Mouse (Mus musculus) spleen, adult 2 months (tissue): ENCODE measurements around the gene Stambpl1. TPM values are rescaled to one million over a fixed set of nuclear protein-coding genes. Genes with fewer than 3 reads are reported as not detected.

ENCODE experiments used
- DNase-seq, 2 experiments: peaks; one replicate each; pipeline versions ENCODE4 v3.0.0 to v3.0.0-alpha.2; 2012 to 2021; ENCODE audit warnings: low spot score in 2 of 2, low read depth in 1 of 2
- H3K27ac ChIP-seq: fragments of 200-500 bp; 2 replicates; pipeline ENCODE4 v1.5.1; 2012; ENCODE audit warnings: low read length, inconsistent platforms; ENCODE audit not compliant: insufficient read depth
- H3K27me3 ChIP-seq: fragments of 200-500 bp; 2 replicates; pipeline ENCODE4 v1.6.1; 2012; ENCODE audit warnings: mild to moderate bottlenecking, moderate library complexity, low read length, inconsistent platforms; ENCODE audit not compliant: control insufficient read depth, insufficient read depth
- H3K36me3 ChIP-seq: fragments of 200-500 bp; 2 replicates; pipeline ENCODE4 v1.6.1; 2012; ENCODE audit warnings: mild to moderate bottlenecking, low read length, inconsistent platforms; ENCODE audit not compliant: control insufficient read depth, insufficient read depth
- H3K4me1 ChIP-seq: fragments of 200-500 bp; 2 replicates; pipeline ENCODE4 v1.6.1; 2011; ENCODE audit warnings: inconsistent platforms; ENCODE audit not compliant: control insufficient read depth, insufficient read depth, insufficient read length
- H3K4me3 ChIP-seq: fragments of 200-500 bp; 2 replicates; pipeline ENCODE4 v1.5.1; 2011; ENCODE audit warnings: mild to moderate bottlenecking, inconsistent platforms; ENCODE audit not compliant: insufficient read depth, insufficient read length; ENCODE audit errors: extremely low read depth
- CTCF ChIP-seq: fragments of 200-500 bp; IDR thresholded peaks from 2 replicates; pipeline ENCODE4 v1.5.1; 2011; ENCODE audit warnings: mild to moderate bottlenecking, inconsistent platforms; ENCODE audit not compliant: insufficient read depth, insufficient read length, insufficient replicate concordance; ENCODE audit errors: extremely low read depth
- POLR2A ChIP-seq: fragments of 200-500 bp; IDR thresholded peaks from 2 replicates; pipeline ENCODE4 v1.6.1; 2011; ENCODE audit warnings: low read depth, low read length, inconsistent platforms
- WGBS: fragments of 180-500 bp; shearing (Covaris S2); methylation state at CpG from one replicate; pipeline ENCODE4 v1.1.7; 2018; 5-methylcytosine and 5-hydroxymethylcytosine counted together
- polyA plus RNA-seq: library from polyadenylated mRNA; depleted of rRNA; stranded (reverse); fragments of >200 nt; gene quantifications from 2 replicates; pipeline ENCODE4 v1.2.3, GENCODE M21; 2012

The Stambpl1 gene
- polyA plus RNA-seq, 1 experiment = 9.5 TPM

DNA sequence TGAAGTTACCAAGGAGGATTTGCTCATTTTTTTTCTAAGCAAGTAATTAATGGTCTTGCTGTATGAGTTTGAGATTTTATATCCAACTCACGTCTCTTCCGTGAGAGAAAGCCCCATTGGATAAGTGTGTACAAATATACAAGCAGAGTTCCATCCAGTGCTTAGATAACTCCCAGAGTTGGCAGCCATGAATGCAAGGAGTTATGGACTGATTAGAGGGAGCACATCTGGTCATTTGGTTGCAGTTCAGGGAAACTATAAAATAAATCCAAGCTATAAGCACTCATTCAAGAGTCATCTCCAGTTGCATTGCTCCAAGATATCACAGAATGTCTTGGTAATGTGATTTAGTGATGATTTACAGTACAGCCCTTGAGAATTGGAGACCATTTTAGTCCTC is 64.9 kb downstream of the Stambpl1 start:
- WGBS = 96% methylated on average over 2 of the region's 2 CpGs
- no peak for TF ChIP-seq CTCF
- no peak for DNase-seq
- Histone ChIP-seq H3K4me1 (peaks cover 12% of the 10 kb centered on the region; the same call in 1 of the 2 replicates), H3K27ac (no peak overlapping the region), H3K36me3 (no peaks in the 10 kb centered on the region), H3K4me3 (no peak overlapping the region), H3K27me3 (no peaks in the 10 kb centered on the region)

DNA sequence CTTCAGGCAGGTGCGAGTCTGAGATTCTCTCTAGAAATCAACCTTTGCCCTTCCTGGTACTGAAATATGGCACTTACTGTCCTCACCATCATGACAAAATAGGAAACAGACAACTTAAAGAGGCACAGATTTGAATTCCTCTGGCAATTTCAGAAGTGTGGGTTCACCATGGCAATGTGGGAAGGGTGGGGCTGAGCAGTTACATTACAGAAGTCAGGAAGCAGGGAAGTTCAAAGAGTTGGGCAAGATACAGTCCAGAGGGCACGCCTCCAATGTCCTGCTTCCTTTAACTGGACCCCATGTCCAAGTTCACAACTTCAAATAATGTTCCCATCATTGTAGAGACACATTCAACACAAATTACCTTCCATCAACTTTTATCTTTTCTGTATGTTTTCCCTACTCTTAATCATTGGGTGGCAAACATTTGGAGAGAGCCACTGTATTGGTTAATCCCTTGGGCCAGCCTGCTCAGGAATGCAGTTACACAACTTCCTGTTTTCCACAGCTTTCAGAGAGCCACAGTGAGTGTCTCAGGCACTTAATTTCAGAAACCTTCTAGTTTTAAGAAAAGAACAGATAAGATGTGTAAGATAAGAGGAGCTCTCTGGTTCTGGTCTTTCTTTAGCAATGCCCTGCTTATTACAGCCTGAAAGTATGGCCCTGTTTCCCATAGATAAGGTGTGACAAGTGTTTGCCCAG is 70.4 kb downstream of the Stambpl1 start:
- no peaks in the 10 kb centered on the region for H3K27me3 ChIP-seq
- no peak for TF ChIP-seq POLR2A
- TF ChIP-seq CTCF = no peak
- DNase-seq = no peak
- H3K27ac ChIP-seq = no peak overlapping the region
- H3K4me1 ChIP-seq = no peaks in the 10 kb centered on the region
- WGBS = 85% methylated on average over 2 of the region's 2 CpGs
- H3K4me3 ChIP-seq = no peak overlapping the region
- no peaks in the 10 kb centered on the region for H3K36me3 ChIP-seq

DNA sequence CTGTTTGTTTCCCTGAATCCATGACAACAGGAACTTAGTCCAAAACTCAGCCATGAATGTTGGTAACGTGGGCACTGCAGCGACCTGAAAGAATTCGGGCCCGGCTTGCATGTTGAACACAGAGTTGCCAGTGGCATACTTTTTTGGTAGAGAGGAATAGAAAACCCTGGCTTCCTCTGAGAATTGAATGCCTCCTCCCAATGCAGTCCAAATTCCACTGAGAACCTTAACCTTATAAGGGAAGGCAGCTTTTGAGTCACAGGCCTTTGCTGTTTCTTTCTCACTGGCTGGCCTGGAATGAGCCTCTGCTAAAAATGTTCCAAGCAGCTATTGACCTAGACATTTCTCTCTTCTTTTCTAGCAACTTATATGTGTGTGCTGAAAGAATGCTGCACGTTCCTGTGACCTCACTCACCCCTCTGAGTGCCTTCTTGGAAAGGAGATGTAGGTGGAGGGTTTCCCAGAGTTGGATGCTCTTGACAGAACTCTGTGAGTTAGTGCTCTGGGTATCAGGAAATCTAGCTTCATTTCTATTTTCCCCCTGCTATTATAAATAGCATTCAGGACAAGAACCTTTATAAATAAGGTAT is 73.7 kb downstream of the Stambpl1 start:
- DNase-seq = no peak

DNA sequence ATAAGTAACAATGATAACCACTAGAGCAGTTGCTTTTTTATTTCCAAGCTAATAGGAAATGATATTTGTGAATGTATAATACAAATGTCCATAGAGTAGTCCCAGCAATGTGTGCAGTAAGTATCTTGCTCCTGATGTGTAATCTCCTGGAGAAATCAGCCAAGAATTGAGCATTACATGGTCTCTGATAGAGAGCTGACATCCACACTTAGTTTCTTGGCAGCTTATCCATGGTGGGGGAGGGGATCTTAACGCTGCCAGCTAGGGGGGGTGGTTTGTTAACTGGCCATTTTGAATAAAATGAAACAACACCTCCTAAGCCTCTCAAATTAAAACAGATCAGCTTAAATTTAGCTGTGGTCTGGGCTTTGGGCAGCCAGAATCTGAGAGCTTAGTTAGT is 77.0 kb downstream of the Stambpl1 start:
- DNase-seq = no peak
- no peak overlapping the region for H3K27ac ChIP-seq
- TF ChIP-seq POLR2A (no peak), CTCF (no peak)
- no peaks in the 10 kb centered on the region for H3K36me3 ChIP-seq
- no peak overlapping the region for H3K4me3 ChIP-seq
- 65% methylated on average over 1 of the region's 1 CpGs for WGBS
- no peaks in the 10 kb centered on the region for H3K27me3 ChIP-seq
- no peaks in the 10 kb centered on the region for H3K4me1 ChIP-seq

More for the DNA sequence above, 73.7 kb downstream of the Stambpl1 start:
- no peaks in the 10 kb centered on the region for H3K4me1 ChIP-seq
- H3K27ac ChIP-seq = no peak overlapping the region
- H3K27me3 ChIP-seq = no peaks in the 10 kb centered on the region
- no peaks in the 10 kb centered on the region for H3K36me3 ChIP-seq
- 75% methylated on average over 5 of the region's 5 CpGs for WGBS
- H3K4me3 ChIP-seq = no peak overlapping the region
- no peak for TF ChIP-seq CTCF

DNA sequence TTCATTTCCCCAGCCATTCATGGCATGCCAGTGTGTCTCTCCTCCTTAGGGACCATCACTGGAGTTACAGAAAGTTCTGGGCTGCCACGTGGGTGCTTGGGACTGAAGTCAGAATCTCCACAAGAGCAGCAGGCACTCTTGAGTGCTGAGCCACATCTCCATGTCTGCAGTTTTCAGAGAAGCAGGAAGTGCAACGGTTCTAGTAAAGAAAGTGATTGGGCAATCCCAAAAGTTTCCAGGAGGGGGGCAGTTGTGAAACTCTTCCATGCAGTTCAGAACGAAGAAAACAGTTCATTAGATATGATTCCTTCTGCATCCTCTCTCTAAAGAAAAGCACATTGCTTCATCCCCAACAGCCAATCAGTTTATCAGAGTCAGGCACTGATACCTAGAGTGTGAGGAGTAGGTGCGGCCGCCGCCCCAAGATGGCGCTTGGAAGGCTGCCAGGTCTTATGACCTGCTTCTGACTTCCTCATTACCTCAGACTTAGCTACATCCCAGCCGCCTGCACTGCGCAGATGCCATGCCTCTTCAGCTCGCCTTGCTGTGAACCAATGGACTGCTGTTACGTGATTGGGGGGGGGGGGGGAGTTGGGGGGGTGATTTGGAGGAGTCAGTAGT is 78.2 kb downstream of the Stambpl1 start:
- no peak overlapping the region for H3K4me3 ChIP-seq
- H3K27ac ChIP-seq = no peak overlapping the region
- TF ChIP-seq CTCF (no peak), POLR2A (no peak)
- H3K4me1 ChIP-seq = no peaks in the 10 kb centered on the region
- no peaks in the 10 kb centered on the region for H3K36me3 ChIP-seq
- H3K27me3 ChIP-seq = no peaks in the 10 kb centered on the region
- no peak for DNase-seq
- WGBS = 79% methylated on average over 11 of the region's 11 CpGs

DNA sequence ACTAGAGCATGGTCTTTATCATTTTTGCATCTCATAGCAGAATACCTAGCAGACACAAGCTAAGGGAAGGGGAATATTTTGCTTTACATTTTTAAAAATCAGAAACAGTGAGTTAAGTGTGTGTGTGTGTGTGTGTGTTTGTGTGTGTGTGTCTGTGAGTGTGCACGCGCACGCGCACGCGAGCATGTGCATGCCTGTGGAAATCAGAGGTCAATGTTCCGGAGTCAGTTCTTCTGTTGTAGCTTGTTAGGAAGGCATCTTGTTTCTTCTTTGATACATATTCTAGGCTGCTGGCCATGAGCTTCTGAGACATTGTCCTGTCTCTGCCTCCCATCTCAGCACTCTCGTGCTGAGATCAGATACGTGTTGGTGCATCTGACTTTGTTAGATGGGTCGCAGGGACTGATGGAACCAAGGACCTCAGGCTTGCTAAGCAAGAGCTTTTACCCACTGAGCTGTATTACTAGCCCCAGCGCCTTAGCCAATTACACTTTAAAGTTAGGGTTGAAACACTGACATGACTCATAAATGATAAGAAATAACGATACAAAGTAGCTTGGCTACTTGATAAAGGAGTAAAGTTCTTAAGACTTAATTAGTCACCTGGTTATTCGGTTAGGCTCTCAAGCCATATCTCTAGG is 78.9 kb downstream of the Stambpl1 start:
- Histone ChIP-seq H3K27ac (no peak overlapping the region), H3K4me3 (no peak overlapping the region), H3K4me1 (no peaks in the 10 kb centered on the region), H3K27me3 (no peaks in the 10 kb centered on the region), H3K36me3 (no peaks in the 10 kb centered on the region)
- TF ChIP-seq POLR2A (no peak), CTCF (no peak)
- 95% methylated on average over 13 of the region's 13 CpGs for WGBS
- no peak for DNase-seq
